In the genomic region with DNA sequence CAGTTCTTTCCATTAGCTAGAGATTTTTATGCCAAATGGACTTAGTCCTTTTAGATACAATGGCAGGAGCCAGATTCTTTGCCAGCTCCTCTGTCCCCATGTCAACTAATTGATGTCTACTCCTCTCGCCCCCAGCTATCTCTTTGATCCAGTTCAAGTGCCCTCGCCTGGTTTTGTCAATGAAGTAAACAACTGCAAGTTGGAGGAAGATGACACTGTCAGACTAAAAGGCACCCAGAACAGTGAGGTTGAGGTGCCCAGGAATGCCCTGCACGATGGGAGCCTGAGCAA, we compare ENCODE assay signal across 16 mouse cellular contexts.
"Had no signal": no experiment of that assay in that cellular context is flagged by ENCODE, and none has a peak within 500 bp of the region (broad histone marks: within the 10 kb centered on the region; RNA-seq: fewer than 3 reads in every experiment).

No protein-coding gene starts in this region.

- H3K4me3 ChIP-seq: neural tube, embryonic 13.5 days; neural tube, embryonic 15.5 days; stomach, embryonic 15.5 days had no signal

- H3K27ac ChIP-seq: neural tube, embryonic 13.5 days; neural tube, embryonic 15.5 days; stomach, embryonic 15.5 days; stomach, postnatal 0 days had no signal

- H3K9ac ChIP-seq: neural tube, embryonic 13.5 days; neural tube, embryonic 15.5 days; stomach, embryonic 15.5 days had no signal

- H3K36me3 ChIP-seq: neural tube, embryonic 13.5 days; neural tube, embryonic 15.5 days; stomach, embryonic 15.5 days had no signal

- DNase-seq: retina, postnatal 1 day; right cerebral cortex, adult 18-20 months; right cerebral cortex, postnatal 14 days; right cerebral cortex, postnatal 25 days; right cerebral cortex, postnatal 4 days; spleen, adult 18-20 months; thymus, adult 18-20 months; thymus, adult 2 months; thymus, postnatal 14 days; thymus, postnatal 25 days; thymus, postnatal 36 days; thymus, postnatal 4 days had no signal

- H3K27me3 ChIP-seq: neural tube, embryonic 13.5 days; neural tube, embryonic 15.5 days; stomach, embryonic 15.5 days had no signal

- H3K4me1 ChIP-seq: neural tube, embryonic 13.5 days; neural tube, embryonic 15.5 days had no signal
